Mouse (Mus musculus) neural tube, embryonic 13.5 days (tissue): Measurements from ENCODE around the gene Map3k14. TPM values are rescaled to one million over a fixed set of nuclear protein-coding genes. Genes with fewer than 3 reads are reported as not detected.

Source experiments
- ATAC-seq: fragments of 200-750 bp; cut with Nextera tagmentation; 2 replicates; pipeline ENCODE4 v1.8.0; 2017; ENCODE audit warnings: low read depth, mild to moderate bottlenecking, moderate TSS enrichment, moderate library complexity
- H3K27ac ChIP-seq: fragments of 300-500 bp; sonication (generic); replicated peaks from 2 replicates; pipeline ENCODE4 v1.5.1; 2015; ENCODE audit warnings: moderate library complexity, mild to moderate bottlenecking, inconsistent platforms
- H3K27me3 ChIP-seq: fragments of 300-500 bp; sonication (generic); 2 replicates; pipeline ENCODE4 v1.6.1; 2015; ENCODE audit warnings: mild to moderate bottlenecking, inconsistent platforms
- H3K36me3 ChIP-seq: fragments of 300-500 bp; sonication (generic); 2 replicates; pipeline ENCODE4 v1.6.1; 2015; ENCODE audit warnings: mild to moderate bottlenecking, inconsistent platforms
- H3K4me1 ChIP-seq: fragments of 300-500 bp; sonication (generic); replicated peaks from 2 replicates; pipeline ENCODE4 v1.6.1; 2015; ENCODE audit warnings: inconsistent platforms
- H3K4me2 ChIP-seq: fragments of 300-500 bp; sonication (generic); 2 replicates; pipeline ENCODE4 v1.6.1; 2015; ENCODE audit warnings: inconsistent platforms, mild to moderate bottlenecking, moderate library complexity
- H3K4me3 ChIP-seq: fragments of 300-500 bp; sonication (generic); 2 replicates; pipeline ENCODE4 v1.5.1; 2015; ENCODE audit warnings: mild to moderate bottlenecking, inconsistent platforms
- H3K9ac ChIP-seq: fragments of 300-500 bp; sonication (generic); 2 replicates; pipeline ENCODE4 v1.6.1; 2015; ENCODE audit warnings: moderate library complexity, mild to moderate bottlenecking, inconsistent platforms
- H3K9me3 ChIP-seq: fragments of 300-500 bp; sonication (generic); 2 replicates; pipeline ENCODE4 v1.6.1; 2016; ENCODE audit warnings: inconsistent platforms
- WGBS: fragments of 180-500 bp; shearing (Covaris S2); methylation state at CpG from one replicate; pipeline ENCODE4 v1.1.7; 2015; 5-methylcytosine and 5-hydroxymethylcytosine counted together
- polyA plus RNA-seq: library from polyadenylated mRNA; unstranded; fragments of >200 nt; fragmentation: Nextera tagmentation; extraction: Ambion mirVana; gene quantifications from 2 replicates; pipeline ENCODE4 v1.2.1, GENCODE M21; 2015

Gene Map3k14
- polyA plus RNA-seq, 1 experiment from 2014 or later: 4.7 TPM

DNA sequence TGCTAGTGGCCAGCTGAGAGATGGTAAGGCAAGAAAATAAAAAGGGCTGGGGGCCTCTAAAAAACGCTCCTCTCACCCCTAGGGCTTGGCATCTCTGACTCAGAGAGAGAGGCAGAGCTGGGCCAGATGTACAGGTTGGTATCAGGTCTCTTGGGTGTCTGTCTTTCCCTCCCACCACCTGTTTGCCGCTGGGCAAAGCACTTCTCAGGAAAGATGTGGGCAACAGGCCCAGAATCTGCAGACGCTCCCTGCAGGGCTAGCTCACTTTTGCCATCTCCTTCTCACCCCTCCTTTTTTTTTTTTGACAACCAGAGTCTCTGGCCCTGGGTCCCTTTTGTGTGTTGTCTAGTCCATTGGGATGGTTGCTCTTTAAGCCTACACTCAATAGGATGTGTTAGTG is 1.6 kb upstream of the Map3k14 start:
- no peaks in the 10 kb centered on the region for H3K36me3 ChIP-seq
- H3K27me3 ChIP-seq: no peaks in the 10 kb centered on the region
- WGBS: 81% methylated on average over 3 of the region's 3 CpGs
- no peak overlapping the region for H3K9ac ChIP-seq
- ATAC-seq: no peak
- H3K4me2 ChIP-seq: no peak overlapping the region
- H3K4me1 ChIP-seq: peaks cover 41% of the 10 kb centered on the region
- H3K9me3 ChIP-seq: no peaks in the 10 kb centered on the region
- no peak overlapping the region for H3K4me3 ChIP-seq
- no peak overlapping the region; the same call in 1 of the 2 replicates for H3K27ac ChIP-seq

DNA sequence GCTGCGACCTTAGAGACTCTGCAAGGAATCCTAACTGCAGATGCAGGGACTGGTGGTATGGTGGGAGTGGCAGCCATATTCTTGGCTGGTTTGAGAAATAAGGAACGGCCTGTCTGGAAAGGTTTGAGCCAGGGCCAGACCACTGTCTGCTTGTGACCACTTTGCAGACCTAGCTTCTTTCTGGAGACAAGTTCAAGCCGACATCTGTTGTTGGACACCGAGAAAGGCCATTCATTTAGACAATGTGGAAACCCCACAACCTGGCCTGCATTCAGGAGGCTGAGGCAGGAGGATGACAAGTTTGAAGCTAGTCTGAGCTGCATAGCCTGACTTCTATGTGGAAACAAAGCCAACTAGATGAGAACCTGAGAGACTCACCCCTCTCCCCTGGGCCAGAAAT is 1.1 kb upstream of the Map3k14 start:
- peak overlapping the region; percentile 59; the same call in 1 of the 2 replicates for H3K4me3 ChIP-seq
- H3K27ac ChIP-seq: peak overlapping the region; percentile 89
- H3K9me3 ChIP-seq: no peaks in the 10 kb centered on the region
- peak overlapping the region; percentile 61; the same call in 1 of the 2 replicates for H3K9ac ChIP-seq
- H3K27me3 ChIP-seq: no peaks in the 10 kb centered on the region
- H3K36me3 ChIP-seq: no peaks in the 10 kb centered on the region
- H3K4me1 ChIP-seq: peaks cover 46% of the 10 kb centered on the region
- WGBS: 77% methylated on average over 4 of the region's 4 CpGs
- H3K4me2 ChIP-seq: peak overlapping the region; percentile 73
- ATAC-seq: no peak

DNA sequence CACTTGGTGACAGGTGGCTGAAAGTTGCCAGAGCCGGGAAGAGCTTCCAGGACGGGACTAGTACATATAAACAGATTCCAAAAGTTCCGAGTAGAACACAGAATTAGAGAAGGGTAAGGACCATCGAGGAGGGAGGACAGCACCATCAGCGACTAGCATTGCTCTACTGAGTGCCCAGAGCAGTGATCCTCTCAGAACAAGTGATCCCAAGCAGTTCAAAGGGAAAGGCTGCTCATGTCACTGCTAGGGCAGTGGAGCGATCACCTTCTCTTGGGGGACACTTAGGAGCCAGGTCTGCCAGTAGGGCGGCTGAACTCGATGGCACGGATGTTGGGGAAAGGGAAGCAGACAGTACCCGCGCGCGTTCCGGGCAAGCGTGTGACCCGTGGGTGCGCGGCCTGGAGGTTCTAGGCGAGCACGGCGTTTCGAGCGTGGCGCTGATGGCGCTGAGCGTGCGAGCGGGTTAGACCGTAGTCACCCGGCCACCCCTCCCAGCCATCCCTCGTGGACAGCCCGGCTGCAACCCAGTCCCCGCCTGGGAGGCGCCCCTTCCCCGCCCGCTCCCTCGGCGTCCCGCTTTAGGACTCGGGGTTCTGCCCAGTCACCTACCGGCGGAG is 435 bp downstream of the Map3k14 start:
- Histone ChIP-seq H3K9me3 (no peaks in the 10 kb centered on the region), H3K4me1 (peaks cover 61% of the 10 kb centered on the region), H3K36me3 (no peaks in the 10 kb centered on the region), H3K9ac (peak overlapping the region; percentile 81), H3K4me3 (peak overlapping the region; percentile 59), H3K4me2 (peak overlapping the region; percentile 73), H3K27ac (peak overlapping the region; percentile 89), H3K27me3 (no peaks in the 10 kb centered on the region)
- WGBS: under 1% methylated on average over 40 of the region's 42 CpGs
- ATAC-seq: peak; percentile 77

GRCm38 (mm10) chr11:103265856-103266255 is 1.4 kb downstream of the Map3k14 start:
- Histone ChIP-seq H3K9me3 (no peaks in the 10 kb centered on the region), H3K27ac (no peak overlapping the region), H3K36me3 (no peaks in the 10 kb centered on the region), H3K4me3 (peak overlapping the region; percentile 59; the same call in 1 of the 2 replicates), H3K27me3 (no peaks in the 10 kb centered on the region), H3K9ac (no peak overlapping the region), H3K4me2 (peak overlapping the region; percentile 73), H3K4me1 (peaks cover 62% of the 10 kb centered on the region)
- no peak for ATAC-seq
- WGBS: 60% methylated on average over 2 of the region's 2 CpGs

DNA sequence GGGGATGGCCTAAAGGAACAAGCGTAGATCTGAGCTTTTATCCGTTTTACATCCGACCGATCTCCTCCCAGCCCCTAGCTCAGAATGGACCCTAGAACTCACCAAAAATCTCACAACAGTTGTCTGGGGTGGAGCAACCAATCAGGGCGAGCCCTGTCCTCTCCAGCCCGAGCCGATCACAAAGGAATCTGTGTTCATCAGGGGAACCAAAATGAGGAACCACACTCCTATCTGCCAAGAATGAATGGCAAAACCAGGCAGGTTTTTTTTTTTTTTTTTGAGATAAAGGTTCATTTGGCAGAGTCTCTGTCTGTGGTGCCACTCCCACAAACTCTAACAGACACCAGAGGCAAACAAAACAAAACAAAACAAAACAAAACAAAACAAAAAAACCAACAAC is 2.1 kb downstream of the Map3k14 start:
- Histone ChIP-seq H3K27me3 (no peaks in the 10 kb centered on the region), H3K36me3 (no peaks in the 10 kb centered on the region), H3K27ac (no peak overlapping the region), H3K9ac (no peak overlapping the region), H3K4me3 (no peak overlapping the region), H3K9me3 (no peaks in the 10 kb centered on the region), H3K4me2 (peak overlapping the region; percentile 73; the same call in 1 of the 2 replicates), H3K4me1 (peaks cover 62% of the 10 kb centered on the region)
- WGBS: 49% methylated on average over 7 of the region's 7 CpGs
- no peak for ATAC-seq

DNA sequence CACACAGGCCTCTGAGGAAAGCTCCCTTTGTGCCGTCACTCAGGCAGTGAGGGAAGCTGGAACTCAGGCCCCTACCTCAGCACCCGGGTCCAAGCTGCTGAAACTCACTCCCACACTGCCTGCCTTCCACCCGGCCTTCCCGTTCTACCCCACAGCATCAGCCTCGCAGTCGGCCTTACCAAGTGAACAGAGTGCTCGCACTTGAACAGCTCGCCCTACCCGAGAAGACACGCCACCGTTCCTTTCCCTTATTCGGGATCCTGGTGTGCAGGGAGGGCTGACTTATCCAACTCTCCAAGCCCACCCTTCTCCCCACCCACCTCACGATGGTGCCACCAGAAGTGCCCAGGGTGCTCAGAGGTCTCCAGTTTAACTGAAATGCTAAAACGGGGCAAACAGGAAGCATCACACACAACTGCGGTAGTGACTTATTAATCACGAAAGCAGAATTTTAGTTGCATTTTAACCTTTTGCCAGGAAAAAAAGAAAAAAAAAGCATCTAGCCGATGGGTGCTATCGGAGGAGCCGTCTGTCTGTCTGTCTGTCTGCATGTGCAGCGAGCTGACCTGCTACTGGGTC is 2.8 kb downstream of the Map3k14 start:
- Histone ChIP-seq H3K9ac (peak overlapping the region; percentile 46; the same call in 1 of the 2 replicates), H3K36me3 (no peaks in the 10 kb centered on the region), H3K27ac (0 out of 2 replicates have a peak overlapping the region, but pooled peaks have one; percentile 38), H3K9me3 (no peaks in the 10 kb centered on the region), H3K4me3 (no peak overlapping the region), H3K27me3 (no peaks in the 10 kb centered on the region), H3K4me2 (peak overlapping the region; percentile 73; the same call in 1 of the 2 replicates), H3K4me1 (peaks cover 62% of the 10 kb centered on the region)
- ATAC-seq: no peak
- 81% methylated on average over 20 of the region's 20 CpGs for WGBS

GRCm38 (mm10) chr11:103263551-103263950 is 3.7 kb downstream of the Map3k14 start:
- no peak for ATAC-seq
- H3K4me3 ChIP-seq: no peak overlapping the region
- H3K27ac ChIP-seq: peak overlapping the region; percentile 56; the same call in 1 of the 2 replicates
- WGBS: 23% methylated on average over 10 of the region's 10 CpGs
- H3K4me1 ChIP-seq: peaks cover 58% of the 10 kb centered on the region
- peak overlapping the region; percentile 2; the same call in 1 of the 2 replicates for H3K4me2 ChIP-seq
- H3K9ac ChIP-seq: peak overlapping the region; percentile 48; the same call in 1 of the 2 replicates
- no peaks in the 10 kb centered on the region for H3K9me3 ChIP-seq
- no peaks in the 10 kb centered on the region for H3K27me3 ChIP-seq
- peaks cover 5% of the 10 kb centered on the region; the same call in 1 of the 2 replicates for H3K36me3 ChIP-seq

DNA sequence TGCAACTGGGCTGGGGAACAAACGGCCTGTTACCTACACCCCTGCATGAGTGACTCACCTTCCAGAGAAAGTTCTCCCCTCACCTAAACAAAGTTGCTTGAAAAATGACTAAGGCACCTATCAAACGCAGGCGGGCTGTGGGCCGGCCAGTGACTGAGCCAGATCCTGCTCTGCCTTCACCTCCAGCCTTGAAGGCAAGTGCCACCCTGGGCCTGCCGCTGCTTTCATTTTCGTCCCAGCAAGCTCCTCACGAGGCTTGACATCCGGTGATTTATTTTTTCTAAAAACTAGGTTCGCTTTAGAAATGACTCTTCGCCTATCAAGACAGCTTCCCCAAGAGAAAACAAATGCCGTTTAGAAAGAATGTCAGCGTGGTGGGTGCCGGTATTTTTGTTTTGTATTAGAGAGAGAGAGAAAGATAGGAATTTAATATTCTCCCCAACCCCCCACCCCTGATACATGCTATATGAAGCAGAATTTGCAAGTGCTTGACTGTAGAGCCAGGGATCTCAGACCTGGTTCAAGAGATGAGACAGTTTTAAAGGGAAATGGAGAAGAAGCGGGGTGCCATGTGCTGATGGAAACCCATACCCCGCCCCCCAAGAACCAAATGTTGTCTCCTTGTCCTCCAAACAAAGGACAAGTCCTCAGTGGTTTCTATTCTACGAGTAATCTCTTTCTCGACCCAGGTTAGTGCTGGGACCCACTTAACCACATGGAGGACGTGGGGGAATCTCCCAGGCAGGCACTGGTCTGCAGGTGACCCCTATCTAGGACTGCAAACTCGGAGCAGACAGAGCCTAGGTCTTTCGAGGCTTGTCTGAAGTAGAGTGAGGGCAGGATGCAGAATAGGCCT is 4.6 kb downstream of the Map3k14 start:
- Histone ChIP-seq H3K9me3 (no peaks in the 10 kb centered on the region), H3K4me1 (peaks cover 51% of the 10 kb centered on the region), H3K36me3 (peaks cover 5% of the 10 kb centered on the region; the same call in 1 of the 2 replicates), H3K4me2 (0 out of 2 replicates have a peak overlapping the region, but pooled peaks have one; percentile 2), H3K9ac (no peak overlapping the region), H3K27ac (no peak overlapping the region; the same call in 1 of the 2 replicates), H3K27me3 (no peaks in the 10 kb centered on the region), H3K4me3 (no peak overlapping the region)
- ATAC-seq: no peak
- 61% methylated on average over 20 of the region's 20 CpGs for WGBS

- H3K4me2 ChIP-seq: no peak overlapping the region
- peaks cover 5% of the 10 kb centered on the region; the same call in 1 of the 2 replicates for H3K36me3 ChIP-seq
- no peak overlapping the region for H3K27ac ChIP-seq
- 89% methylated on average over 7 of the region's 7 CpGs for WGBS
- ATAC-seq: no peak
- H3K4me3 ChIP-seq: no peak overlapping the region
- no peaks in the 10 kb centered on the region for H3K9me3 ChIP-seq
- peaks cover 51% of the 10 kb centered on the region for H3K4me1 ChIP-seq
- no peaks in the 10 kb centered on the region for H3K27me3 ChIP-seq
- no peak overlapping the region for H3K9ac ChIP-seq
Observed at GRCm38 (mm10) chr11:103261671-103262411, 5.4 kb downstream of the Map3k14 start.

DNA sequence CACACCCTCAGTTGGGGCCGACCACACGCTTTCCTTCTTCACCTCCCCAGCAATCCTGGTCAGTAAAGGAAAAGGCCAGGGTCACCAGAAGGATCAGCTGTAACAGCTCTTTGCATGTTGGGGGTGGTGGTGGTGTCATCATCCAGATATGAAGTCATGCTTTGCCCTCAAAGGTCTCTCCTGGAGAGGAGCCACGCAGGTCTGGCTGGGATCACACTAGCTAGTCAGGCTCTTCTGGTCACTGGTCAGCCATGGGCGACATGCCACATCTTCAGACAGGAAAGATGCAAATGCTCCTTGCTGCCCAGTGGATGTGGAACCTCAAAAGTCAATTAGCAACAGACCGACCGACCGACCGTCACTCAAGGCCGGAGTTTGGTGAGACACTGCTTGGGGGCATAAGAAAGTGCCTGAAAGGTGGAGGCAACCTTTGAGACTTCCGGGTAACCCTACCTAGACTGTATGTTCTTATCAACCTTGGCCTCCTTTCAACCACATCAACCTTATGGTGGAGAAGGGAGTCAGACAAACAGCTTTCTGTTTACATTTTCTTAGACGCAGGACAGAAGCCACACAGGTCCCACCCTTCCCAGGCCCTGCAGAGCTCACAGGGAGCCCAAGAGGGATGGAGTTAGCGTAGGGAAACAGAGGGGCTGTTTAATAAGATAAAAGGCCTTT is 6.6 kb downstream of the Map3k14 start:
- H3K4me1 ChIP-seq: peaks cover 39% of the 10 kb centered on the region
- no peak overlapping the region for H3K27ac ChIP-seq
- 92% methylated on average over 12 of the region's 12 CpGs for WGBS
- H3K9me3 ChIP-seq: no peaks in the 10 kb centered on the region
- peaks cover 5% of the 10 kb centered on the region; the same call in 1 of the 2 replicates for H3K36me3 ChIP-seq
- no peaks in the 10 kb centered on the region for H3K27me3 ChIP-seq
- H3K9ac ChIP-seq: no peak overlapping the region
- H3K4me3 ChIP-seq: no peak overlapping the region
- H3K4me2 ChIP-seq: no peak overlapping the region
- no peak for ATAC-seq

- ATAC-seq: no peak
- no peak overlapping the region for H3K9ac ChIP-seq
- H3K4me3 ChIP-seq: no peak overlapping the region
- 93% methylated on average over 5 of the region's 5 CpGs for WGBS
- no peak overlapping the region for H3K4me2 ChIP-seq
- H3K4me1 ChIP-seq: peaks cover 33% of the 10 kb centered on the region
- H3K36me3 ChIP-seq: peaks cover 5% of the 10 kb centered on the region; the same call in 1 of the 2 replicates
- H3K27me3 ChIP-seq: no peaks in the 10 kb centered on the region
- no peak overlapping the region for H3K27ac ChIP-seq
- H3K9me3 ChIP-seq: no peaks in the 10 kb centered on the region
Observed at GRCm38 (mm10) chr11:103260034-103260433, 7.2 kb downstream of the Map3k14 start.
